Mouse (Mus musculus) layer of hippocampus, adult 9-11 months (tissue): ENCODE results near the gene Shoc2.
A peak's percentile ranks its signal among the peaks of the same experiment; 100 is the strongest.
"Not testable (repeated sequence)": the region's sequence is repeated elsewhere in the genome, so short reads cannot be mapped to it uniquely, and the experiment has no call there.

Experiments used
- DNase-seq: peaks from one replicate; pipeline ENCODE4 v3.0.0; 2022

Shoc2 gene

DNA sequence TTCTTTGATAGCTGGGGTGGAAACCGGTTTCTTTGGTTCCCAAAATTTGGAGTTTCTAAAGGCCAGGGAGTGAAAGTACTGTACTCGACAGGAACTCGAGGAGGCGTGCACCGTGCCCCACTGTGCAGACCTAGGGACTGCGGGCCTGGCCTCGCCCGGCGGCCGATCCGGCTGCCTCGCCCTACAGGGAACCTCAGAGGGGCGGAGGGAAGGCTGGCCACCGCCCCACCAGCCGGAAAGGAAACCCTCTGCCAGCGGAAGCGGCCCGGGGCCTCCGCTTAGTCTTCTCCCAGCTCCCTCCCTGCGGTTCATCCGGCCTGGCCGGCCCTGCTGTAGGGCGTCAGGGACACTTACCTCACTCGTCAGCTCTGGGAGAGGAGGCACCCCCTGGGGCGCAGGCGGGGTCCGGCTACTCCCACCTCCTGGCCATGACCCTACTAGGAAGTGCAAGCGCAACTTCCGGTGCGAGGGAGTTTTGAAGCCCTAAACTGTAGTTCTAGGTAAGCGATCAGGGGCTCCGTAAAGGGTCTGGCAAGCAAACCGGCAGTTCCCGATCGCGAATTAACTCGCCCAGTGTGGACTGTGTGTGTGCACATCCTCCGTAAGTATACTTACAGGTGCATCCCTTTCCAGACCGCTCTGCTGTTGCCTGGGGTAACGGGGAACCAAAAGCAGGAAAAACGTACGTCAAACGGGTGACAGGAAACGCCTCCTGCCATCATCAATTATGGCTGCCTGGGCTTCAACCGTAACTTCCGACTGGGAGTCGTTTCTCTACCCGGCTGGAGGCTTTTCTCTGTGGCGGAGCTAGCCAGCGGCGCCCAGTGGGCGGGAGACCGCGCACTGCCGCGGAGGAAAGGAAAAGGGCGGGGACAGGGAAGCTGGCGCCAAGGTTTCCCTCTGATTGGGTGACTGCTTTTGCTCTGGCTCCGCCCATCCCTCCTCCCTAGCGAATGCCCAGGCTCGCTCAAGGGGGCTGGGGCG is at the start of gene Shoc2, which contains the start of gene Bbip1:
TSS of gene Shoc2 (plus strand) at position 505 of the 984 bp plus-strand sequence.
TSS of gene Bbip1 (minus strand) at position 826 of the 984 bp plus-strand sequence.
- DNase-seq = peak; percentile 100

DNA sequence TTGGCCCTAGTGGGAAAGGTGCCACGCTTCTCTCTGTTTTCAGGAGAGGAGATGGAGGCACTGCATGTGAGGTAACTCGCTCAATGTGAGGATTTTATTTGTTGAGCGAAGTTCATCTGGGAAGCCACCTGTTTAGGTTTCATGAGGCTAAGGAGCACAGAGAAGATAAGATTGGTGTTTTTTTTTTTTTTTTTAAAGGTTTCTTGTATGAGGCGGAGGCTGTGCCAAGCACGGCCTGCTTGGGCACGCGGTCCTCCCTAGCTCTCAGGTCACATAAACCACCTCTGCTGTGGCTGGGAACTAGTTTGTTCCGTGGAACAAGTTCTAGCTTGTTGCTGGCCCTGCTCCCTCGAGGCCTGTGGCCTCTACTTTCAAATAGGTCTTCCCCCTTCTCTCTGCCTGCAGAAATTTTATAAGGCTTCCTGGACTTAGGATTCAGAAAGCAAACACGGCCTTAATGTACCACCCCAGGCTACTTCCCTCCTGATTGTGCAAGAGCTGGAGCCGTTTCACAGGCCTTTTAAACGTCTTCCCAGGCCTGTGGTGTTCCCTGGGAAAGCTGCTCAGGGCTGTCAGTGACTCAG is 49.5 kb upstream of the Shoc2 start:
- no peak for DNase-seq

DNA sequence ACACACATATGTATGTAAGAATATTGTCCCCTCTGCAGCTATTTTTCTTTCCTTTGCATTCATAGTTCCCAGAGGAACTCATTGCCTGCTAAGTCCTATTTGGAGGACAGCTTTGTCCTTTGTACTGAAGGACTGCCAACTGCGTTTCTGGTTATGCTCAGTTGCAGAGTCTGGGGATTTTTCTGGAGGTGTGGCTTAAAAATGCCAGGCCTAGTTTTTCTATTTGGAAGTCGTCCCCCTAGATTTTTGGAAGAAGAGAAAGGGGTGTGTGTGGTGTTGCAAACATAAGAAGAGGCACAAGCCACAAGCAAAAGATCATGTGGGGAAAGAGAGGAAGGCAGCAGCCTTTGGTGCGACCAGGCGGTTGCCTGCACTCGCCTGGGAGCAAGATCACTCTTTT is 46.1 kb upstream of the Shoc2 start:
- DNase-seq = no peak

DNA sequence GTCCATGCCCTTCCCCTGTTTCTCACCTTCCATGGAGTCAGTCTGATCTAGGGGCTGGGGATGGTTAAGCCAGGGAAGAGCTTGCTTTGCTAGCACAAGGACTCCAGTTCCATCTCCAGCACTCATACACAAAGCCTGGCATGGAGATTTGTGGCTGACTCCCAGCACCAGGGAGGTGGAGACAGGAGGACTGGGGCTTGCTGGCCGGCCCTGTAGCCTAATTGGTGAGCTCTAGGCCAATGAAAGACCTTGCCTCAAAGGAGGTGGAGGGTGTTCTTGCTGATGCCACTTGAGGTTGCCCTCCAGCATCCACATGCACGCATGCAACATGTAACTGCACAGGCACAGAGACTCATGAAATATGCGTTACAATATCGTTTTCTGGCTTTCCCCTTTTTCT is 45.6 kb upstream of the Shoc2 start:
- DNase-seq = no peak

DNA sequence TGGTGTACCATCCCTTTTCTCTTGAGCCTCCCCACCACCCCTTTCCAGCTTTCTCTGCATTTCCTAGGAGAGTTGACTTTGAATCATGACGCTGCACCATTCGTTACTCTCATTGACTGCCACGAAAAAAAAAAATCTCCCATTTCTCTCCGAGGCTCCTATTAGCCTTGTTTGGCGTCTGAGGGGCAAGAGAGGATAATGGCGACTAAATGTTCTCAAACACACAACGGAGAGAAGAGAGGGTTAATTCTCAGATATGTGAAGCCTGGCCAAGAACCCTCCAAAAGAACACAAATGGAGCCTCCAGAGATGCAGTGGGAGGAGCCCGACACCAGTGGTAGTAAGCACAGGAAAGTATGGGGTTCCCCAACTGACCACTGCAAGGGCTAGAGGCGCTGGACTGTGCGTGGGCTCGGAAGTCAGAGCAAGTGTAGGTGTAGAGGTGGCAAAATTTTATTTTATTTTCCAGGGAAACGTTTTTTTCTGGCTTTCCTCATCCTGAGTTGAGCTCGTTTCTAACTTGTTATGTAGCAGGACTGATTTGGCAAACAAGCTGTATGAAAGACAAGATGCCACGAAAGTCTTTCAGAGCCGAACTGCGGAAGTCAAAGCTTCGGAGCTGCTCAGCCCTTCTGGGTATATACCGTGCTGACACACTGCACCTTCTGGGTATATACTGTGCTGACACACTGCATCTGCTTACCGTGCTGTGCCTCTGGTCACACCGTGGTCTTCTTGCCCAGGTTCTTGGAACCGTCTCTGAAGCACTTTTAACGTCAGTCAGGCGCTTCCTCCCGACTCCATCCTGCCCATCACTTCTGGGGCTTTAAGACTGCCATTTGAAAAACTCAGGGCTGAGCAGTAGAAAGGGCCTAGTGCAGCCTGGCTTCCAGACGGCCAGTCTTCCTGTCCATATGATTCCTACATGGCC is 44.9 kb upstream of the Shoc2 start:
- no peak for DNase-seq

DNA sequence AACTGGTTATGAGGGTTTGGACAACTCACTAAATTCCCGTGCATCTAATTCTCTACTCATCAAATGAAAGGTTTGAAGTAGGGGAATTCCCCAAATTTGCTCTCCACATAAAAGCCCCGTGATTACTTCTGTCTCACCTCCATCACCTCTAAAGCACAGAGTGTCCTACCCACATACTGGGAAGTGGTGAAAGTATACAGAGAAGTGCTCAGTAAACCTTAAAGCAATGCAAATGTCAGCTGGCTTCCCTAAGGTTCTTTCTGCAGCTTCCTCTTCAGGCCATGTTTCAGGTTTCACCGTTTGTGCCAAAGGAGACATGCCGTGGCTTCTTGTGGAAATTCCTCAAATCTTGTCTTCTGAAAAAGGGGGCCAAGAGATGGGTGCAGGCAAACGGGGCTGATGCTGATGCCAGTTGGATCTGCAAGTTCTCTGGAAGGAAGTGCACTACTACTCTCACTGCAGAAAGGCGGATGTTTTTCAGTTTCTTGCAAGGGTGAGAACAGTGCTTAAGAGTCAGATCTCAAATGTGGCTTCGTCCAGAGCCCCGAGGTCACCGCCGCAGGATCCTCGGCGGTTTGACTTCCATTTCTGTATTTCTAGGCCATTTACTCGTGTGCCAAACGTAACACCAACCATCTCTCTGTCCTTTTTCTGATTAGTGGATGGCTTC is 44.0 kb upstream of the Shoc2 start:
- DNase-seq = no peak

DNA sequence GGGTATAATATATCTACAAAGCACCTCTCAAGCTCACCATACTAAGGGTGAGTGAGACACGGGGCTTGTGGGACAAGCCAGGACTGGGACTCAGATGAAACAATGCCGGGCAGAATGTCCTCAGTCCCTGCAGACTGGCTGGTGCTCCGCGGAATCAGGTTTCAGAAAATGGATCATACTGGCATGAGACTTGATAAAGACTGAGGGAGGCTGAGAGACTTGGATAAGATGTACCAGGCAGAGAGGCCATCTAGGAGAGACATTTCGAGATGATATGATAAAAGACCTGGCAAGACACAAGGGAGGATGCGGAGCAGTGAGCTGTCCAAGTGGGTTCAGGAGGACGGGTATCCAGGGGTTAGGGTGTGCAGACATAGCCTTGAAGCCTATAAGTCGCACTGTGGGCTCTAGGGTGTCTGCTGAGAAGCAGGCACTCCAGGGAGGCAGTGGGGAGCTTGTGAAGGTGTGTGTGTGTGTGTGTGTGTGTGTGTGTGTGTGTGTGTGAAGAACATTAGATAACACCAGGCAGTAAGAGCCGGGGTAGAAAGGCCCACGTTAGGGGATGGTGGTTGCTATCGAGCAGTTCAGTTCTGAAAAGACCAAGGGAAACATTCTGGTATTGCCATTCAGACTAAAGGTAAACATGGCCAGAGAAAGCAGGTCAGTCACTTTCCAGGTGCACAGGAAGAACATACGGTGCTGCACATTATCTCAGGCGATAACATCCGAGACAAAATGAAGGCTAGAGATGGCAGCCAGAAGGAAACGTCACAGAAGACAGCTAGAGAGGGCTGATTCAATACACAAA is 42.0 kb upstream of the Shoc2 start:
- no peak for DNase-seq

DNA sequence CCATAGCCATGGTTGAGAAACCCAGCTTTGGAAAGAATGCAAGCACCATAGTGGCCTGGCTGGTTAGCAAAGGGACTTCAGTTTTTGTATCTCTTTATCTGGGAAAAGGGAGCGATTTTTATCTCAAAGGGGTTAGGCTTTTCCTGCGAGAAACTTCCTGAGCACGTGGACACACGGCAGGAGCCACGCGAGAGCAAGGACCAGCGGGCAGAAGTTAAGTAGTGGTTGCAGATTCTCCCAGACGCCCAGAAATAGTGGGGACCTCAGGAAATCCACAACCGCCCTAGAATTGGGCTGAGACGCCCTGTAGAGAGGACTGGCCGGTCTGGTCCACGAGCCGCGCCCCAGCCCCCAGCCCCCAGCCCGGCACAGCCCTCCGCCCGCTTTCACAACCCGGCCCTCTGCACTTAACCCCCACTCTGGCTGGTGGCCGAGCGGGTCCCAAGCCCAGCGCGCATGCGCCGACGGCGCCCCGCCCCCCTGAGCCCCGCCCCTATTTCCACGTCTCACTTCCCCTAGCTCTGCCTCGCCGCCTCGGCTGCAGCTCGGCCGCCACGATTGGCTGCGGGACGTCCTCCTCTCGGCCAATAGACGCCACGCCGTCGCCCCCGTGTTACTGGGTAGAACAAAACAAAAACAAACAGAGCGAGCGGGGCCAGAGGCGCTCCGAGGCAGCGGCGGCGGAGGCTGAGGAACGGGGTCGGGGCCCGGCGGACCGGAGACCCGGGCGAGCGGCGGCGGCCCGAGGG is 41.2 kb upstream of the Shoc2 start:
- peak; percentile 98 for DNase-seq

DNA sequence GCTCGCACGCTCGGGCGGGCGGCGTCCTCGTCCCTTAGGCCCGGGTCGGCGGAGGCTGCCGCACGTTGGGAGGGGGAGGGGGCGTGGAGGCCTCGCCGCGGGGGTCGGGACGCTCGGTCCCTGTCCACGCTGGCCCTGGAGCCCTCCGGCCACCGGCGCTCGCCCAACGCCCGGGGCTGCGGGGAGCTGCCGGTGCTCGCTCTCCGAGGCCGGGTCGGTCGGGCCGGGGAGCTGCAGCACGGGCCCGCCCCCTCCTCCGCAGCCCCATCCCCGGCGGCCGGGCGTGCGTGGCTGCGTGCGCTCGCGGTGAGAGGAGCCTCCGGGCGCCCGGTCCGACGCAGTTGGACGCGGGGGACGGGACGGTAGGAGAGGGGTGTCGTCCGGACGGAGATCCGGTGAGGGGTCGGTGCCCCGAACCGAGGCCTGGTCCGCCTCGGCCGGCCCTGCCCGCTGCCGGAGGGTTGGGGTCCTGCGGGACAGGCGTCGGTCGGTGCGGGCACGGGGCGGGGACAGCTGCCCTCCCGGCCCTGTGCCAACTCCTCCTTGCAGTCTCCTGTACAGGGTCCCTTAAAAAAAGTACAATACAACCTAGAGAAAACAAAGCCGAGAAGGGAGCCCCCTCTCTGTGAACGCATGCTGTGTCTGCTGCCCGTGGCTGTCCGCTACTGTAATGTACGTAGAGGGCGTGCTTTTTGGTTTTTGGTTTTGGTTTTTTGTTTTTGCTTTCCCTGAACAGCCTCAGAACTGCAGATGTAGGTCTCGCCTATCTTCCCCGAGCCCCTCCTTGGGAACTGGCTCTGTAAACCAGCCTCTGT is 40.4 kb upstream of the Shoc2 start:
- DNase-seq = peak; percentile 56

DNA sequence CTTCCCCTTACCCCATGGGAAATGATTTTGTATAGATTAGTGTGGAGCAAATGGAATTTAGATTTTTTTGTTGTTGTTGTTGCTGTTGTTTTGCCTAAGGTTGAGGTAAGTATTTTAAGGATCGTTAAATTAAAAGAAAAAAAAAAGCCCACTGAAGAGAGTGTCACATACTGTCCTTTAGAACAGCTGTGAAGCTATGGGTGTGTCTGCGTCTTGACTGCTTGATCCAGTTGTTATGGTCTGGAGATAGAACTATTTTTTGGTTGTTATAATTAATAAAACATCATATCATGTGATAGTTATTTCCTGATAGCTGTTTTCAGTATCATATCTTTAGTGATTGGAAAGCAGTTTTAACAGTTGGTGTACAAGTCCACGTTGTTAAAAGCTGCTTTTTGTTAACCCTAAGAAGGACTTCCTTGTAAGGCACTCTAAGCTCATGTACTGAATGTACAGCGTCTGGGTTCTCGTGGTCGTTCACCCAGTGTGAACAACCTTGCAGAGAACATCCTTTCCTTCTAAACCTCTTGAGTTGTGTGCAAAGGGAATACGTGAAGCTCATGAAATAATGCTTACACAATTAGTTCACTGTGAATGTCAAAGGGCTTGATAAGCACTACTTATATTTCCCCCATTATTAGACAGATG is 39.1 kb upstream of the Shoc2 start:
- DNase-seq = no peak

DNA sequence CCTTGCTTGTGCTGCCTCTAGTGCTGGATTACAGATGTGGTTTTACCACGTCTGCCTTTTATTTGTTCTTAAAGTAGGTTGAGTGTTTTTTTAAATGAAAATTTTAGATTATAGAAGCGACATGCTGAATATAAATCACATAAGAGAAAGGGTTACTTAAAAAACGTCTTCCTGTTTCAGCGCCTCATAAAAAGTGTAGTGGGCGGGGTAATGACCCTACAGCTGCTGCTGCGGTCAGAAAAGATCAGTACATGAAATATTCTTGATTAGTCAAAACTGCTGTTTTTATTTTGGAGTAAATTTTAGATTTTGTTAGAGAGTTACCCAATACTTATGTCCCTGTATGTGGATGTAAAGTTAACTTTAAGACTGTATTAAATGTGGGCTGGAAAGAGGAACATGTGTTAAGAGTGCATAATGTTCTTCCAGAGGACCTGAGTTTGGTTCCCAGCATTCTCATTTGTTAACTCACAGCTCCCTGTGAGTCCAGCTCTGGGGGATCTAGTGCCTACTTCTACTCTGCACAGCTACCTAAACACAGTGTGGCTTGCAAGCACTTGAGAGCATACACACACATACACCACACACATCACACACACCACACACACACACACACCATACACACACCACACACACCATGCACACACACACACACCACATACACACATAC is 37.9 kb upstream of the Shoc2 start:
- no peak for DNase-seq

DNA sequence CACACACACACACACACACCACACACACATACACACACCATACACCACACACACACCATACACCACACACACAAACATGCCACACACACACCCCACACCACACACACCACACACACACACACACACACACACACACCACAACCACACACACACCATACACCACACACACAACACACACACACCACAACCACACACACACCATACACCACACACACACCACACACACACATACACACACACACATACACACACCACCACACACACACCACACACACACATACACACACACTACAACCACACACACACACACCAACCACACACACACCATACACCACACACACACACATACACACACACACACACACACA is 37.4 kb upstream of the Shoc2 start:
- not testable (repeated sequence) for DNase-seq

DNA sequence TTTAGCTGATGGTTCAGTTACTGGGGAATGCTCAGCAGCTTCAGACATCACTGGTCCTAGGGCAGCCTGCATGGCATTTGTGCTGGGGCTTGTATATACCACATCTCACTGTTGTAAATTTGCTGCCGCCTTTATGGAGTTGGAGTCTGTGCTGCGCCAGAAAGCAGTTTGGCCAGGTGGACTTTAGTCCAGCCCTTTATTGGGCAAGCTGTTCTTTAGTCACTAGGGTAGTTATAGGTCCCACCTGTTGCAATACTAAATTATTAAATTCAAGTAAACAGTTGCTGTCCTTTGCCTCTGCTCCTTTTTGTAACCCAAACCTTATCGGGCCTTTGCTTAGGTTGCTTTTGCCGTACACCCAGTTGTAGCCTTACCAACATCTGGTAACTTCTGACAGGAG is 29.2 kb upstream of the Shoc2 start:
- DNase-seq = no peak

DNA sequence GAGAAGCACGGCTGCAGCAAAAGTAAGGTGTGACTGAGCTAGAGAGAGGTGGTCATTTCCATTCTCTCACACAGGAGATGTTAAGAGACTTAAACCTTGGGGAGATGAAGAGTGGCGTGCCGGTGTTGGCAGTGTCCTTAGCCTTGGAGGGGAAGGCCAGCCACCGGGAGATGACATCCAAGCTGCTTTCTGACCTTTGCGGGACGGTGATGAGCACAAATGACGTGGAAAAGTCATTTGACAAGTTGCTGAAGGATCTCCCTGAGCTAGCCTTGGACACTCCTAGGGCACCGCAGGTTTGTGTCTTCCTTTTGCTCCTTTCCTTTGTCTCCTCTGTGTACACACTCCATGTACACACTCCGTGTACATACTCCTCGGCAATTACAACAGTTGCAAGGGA is 24.6 kb upstream of the Shoc2 start:
- no peak for DNase-seq

DNA sequence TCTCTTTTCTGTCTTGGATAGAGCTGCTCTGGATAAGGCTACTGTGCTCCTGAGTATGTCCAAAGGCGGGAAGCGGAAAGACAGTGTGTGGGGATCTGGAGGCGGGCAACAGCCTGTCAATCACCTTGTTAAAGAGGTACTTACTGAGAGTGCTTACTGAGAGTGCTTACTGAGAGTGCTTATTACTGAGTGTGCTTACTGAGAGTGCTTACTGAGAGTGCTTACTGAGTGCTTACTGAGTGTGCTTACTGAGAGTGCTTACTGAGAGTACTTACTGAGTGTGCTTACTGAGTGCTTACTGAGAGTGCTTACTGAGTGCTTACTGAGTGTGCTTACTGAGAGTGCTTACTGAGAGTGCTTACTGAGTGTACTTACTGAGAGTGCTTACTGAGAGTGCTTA is 22.1 kb upstream of the Shoc2 start:
- not testable (repeated sequence) for DNase-seq

DNA sequence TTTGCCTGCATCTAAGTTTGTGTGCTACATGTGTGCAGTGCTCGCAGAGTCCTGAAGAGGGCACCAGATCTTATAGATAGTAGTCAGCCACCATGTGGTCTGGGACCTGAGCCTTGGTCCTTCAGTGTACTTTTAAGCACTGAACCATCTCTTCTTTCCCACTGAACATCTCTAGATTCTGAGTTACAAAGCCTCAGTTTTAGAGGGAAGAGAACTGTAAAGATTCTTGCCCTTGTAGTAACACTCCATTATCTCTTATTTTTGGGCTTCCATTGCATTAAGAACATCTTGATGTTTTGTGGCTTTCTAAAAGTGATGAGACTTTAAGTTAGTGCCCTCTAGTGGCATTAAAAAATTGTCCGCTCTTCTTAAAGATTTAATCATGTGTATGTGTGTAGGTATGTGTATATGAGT is 18.8 kb upstream of the Shoc2 start:
- DNase-seq = no peak

DNA sequence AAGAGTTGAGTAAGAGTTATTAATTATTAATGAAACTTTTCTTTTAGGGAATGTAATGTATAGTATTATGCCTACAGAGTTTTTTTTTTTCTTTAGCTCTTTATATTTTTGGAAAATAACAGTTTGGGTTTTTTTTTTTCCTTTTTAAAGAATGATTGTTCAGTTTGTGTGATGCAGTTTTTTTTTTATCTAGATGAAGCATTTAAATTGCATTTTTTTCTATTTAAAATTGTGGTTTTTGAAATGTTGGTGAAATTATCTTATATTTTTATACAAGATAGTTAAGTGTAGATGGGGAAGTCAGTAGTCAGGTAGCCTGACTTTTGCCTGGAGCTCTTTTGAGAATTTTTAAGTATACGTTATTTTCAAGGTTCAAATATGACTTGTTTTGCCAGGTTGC is 17.4 kb upstream of the Shoc2 start:
- no peak for DNase-seq

DNA sequence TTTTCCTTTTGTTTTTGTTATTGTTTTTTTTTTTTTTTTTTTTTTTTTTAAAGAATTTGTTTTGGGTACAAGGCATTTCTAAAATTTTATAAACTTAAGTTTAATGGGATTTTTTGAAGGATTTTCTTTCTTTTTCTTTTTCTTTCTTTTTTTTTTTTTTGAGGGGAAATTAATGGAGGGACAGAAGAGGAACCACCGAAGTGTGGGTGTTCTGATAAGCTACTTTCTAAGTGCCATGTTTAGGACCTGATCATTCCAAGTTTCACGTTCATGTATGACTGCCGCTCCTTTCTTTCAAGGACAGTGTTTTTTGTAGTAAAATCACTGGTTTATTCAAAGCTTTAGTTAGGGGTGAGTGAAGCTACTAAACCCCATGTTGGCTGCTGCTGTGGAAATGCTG is 14.9 kb upstream of the Shoc2 start:
- no peak for DNase-seq

DNA sequence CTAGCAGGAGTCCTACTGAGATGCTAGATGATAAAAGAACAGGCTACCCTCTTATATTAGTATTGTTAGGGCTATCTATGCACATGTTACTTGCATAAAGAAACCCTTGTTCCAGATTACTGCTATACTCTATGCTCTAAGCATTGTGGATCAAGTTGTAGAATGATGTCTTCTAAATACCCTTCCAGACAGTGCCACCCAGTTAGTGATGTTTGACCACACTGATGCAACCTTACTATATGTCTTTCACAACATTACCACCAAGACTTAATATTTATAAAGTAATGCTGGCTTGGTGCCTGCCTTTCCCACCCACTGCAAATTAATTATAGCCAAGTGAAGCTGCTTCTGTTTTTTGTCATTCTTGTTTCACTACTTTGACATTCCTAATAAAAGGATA is 11.1 kb upstream of the Shoc2 start:
- no peak for DNase-seq
